Mouse (Mus musculus): ENCODE results near the gene Gm4307.
"Not testable (repeated sequence)": the region's sequence is repeated elsewhere in the genome, so short reads cannot be mapped to it uniquely, and the experiment has no call there.

Gm4307 gene

GRCm38 (mm10) chr10:100361038-100361437 is at the start of gene Gm4307:
Gene Gm4307 (plus strand): TSS chr10:100361338.
- not testable (repeated sequence) for DNase-seq

- DNase-seq: not testable (repeated sequence)
These were observed 25.8 kb upstream of the Gm4307 start, which contains the start of gene Gm4301 for GRCm38 (mm10) chr10:100335376-100335775. Gene Gm4301 (plus strand): TSS chr10:100335676.

- DNase-seq: not testable (repeated sequence)
These were observed 20.6 kb upstream of the Gm4307 start, which contains the start of gene Gm4302 for GRCm38 (mm10) chr10:100340536-100340935. Gene Gm4302 (plus strand): TSS chr10:100340836.

GRCm38 (mm10) chr10:100345672-100346071 is 15.5 kb upstream of the Gm4307 start, which contains the start of gene Gm4303:
Gene Gm4303 (plus strand): TSS chr10:100345972.
- not testable (repeated sequence) for DNase-seq

GRCm38 (mm10) chr10:100350793-100351192 is 10.3 kb upstream of the Gm4307 start, which contains the start of gene Gm4305:
Gene Gm4305 (plus strand): TSS chr10:100351093.
- DNase-seq: not testable (repeated sequence)

GRCm38 (mm10) chr10:100356841-100357240 is 4.3 kb upstream of the Gm4307 start:
- DNase-seq: not testable (repeated sequence)

GRCm38 (mm10) chr10:100382460-100382859 is 21.3 kb downstream of the Gm4307 start, which contains the start of gene Gm4312:
Gene Gm4312 (minus strand): TSS chr10:100382560.
- not testable (repeated sequence) for DNase-seq

- DNase-seq: not testable (repeated sequence)
These were observed 41.2 kb downstream of the Gm4307 start for GRCm38 (mm10) chr10:100402301-100402700.

Measured in embryo, embryonic 11 days (tissue).